Mouse (Mus musculus) neural tube, embryonic 14.5 days (tissue): Measurements from ENCODE around the gene Trim66. TPM values are rescaled to one million over a fixed set of nuclear protein-coding genes. Genes with fewer than 3 reads are reported as not detected.

Experiments
- ATAC-seq: fragments of 200-750 bp; cut with Nextera tagmentation; 2 replicates; pipeline ENCODE4 v1.8.0; 2017; ENCODE audit warnings: low read depth, mild to moderate bottlenecking, moderate TSS enrichment, moderate library complexity
- H3K27ac ChIP-seq: fragments of 300-500 bp; sonication (generic); 2 replicates; pipeline ENCODE4 v1.5.1; 2014; ENCODE audit warnings: low read depth, mild to moderate bottlenecking, control low read depth, low read length, moderate library complexity, mixed read lengths
- H3K27me3 ChIP-seq: fragments of 300-500 bp; sonication (generic); 2 replicates; pipeline ENCODE4 v1.6.1; 2014; ENCODE audit warnings: low read length; ENCODE audit not compliant: control insufficient read depth, insufficient read depth
- H3K36me3 ChIP-seq: fragments of 300-500 bp; sonication (generic); 2 replicates; pipeline ENCODE4 v1.6.1; 2014; ENCODE audit warnings: low read length, mixed read lengths; ENCODE audit not compliant: control insufficient read depth, insufficient read depth
- H3K4me1 ChIP-seq: fragments of 300-500 bp; sonication (generic); 2 replicates; pipeline ENCODE4 v1.6.1; 2014; ENCODE audit warnings: low read length; ENCODE audit not compliant: control insufficient read depth, insufficient read depth
- H3K4me2 ChIP-seq: fragments of 300-500 bp; sonication (generic); 2 replicates; pipeline ENCODE4 v1.6.1; 2014; ENCODE audit warnings: mild to moderate bottlenecking, low read depth, low read length, control low read depth
- H3K4me3 ChIP-seq: fragments of 300-500 bp; sonication (generic); 2 replicates; pipeline ENCODE4 v1.5.1; 2014; ENCODE audit warnings: low read depth, low read length, control low read depth, mixed read lengths
- H3K9ac ChIP-seq: fragments of 300-500 bp; sonication (generic); replicated peaks from 2 replicates; pipeline ENCODE4 v1.6.1; 2014; ENCODE audit warnings: low read depth, mild to moderate bottlenecking, control low read depth, low read length, mixed read lengths
- H3K9me3 ChIP-seq: fragments of 300-500 bp; sonication (generic); 2 replicates; pipeline ENCODE4 v1.6.1; 2016; ENCODE audit warnings: low read length; ENCODE audit not compliant: control insufficient read depth
- WGBS: fragments of 180-500 bp; shearing (Covaris S2); extraction: QIAGEN DNeasy Blood & Tissue Kit; methylation state at CpG from one replicate; pipeline ENCODE4 v1.1.7; 2014; 5-methylcytosine and 5-hydroxymethylcytosine counted together
- polyA plus RNA-seq: library from polyadenylated mRNA; unstranded; fragments of >200 nt; fragmentation: Nextera tagmentation; extraction: Ambion mirVana; gene quantifications from 2 replicates; pipeline ENCODE4 v1.2.1, GENCODE M21; 2014

The Trim66 gene
- polyA plus RNA-seq, 1 experiment from 2014 or later, result 0.60 TPM

DNA sequence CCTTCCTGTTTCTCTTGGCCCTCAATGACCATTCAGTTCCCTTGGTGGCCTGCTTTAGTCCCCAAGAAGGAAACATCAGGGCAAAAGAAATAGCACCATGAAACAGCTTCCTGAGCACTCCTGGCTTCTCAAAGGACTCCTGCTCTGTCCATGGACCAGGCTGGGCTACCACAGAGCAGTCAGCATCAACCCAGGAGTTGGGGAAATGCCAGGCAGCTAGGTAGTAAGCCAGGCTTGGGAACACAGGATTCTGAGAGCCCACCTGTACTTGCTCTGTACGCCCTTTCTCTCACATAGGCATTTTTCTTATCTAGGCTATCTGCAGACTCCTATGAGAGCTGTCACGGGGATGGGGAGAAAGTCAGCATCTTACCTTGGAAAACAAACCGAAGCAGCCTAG lies 27.0 kb upstream of the Trim66 start:
- Histone ChIP-seq H3K4me2 (no peak overlapping the region), H3K9ac (no peak overlapping the region), H3K27me3 (no peaks in the 10 kb centered on the region), H3K4me3 (no peak overlapping the region), H3K4me1 (no peaks in the 10 kb centered on the region), H3K9me3 (no peaks in the 10 kb centered on the region), H3K36me3 (0 out of 2 replicates have a peak, but pooled peaks cover 4% of the 10 kb centered on the region), H3K27ac (no peak overlapping the region)
- ATAC-seq, result no peak
- WGBS, result 93% methylated on average over 3 of the region's 3 CpGs

DNA sequence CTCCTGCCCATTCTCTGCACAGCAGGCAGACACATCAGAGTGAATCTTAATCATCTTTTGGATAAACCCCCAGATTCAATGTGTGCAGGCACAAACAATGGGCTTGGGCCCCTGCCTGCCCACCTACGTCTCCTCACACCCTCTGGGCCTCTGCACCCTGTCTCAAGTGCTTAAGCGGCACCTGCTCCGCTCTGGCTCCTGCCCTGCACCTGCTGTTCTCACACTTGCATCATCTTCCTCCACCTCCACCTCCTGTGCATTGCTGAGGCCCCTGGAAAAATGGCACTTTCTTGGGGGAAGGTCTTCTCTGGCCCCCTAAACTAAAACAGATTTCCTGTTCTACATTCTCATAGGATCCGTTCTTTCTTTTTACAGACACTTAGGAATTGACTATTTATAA lies 26.0 kb upstream of the Trim66 start:
- Histone ChIP-seq H3K4me3 (no peak overlapping the region), H3K9ac (no peak overlapping the region), H3K27me3 (no peaks in the 10 kb centered on the region), H3K27ac (no peak overlapping the region), H3K4me1 (no peaks in the 10 kb centered on the region), H3K9me3 (no peaks in the 10 kb centered on the region), H3K36me3 (0 out of 2 replicates have a peak, but pooled peaks cover 4% of the 10 kb centered on the region), H3K4me2 (no peak overlapping the region)
- no peak for ATAC-seq
- 93% methylated on average over 4 of the region's 4 CpGs for WGBS

DNA sequence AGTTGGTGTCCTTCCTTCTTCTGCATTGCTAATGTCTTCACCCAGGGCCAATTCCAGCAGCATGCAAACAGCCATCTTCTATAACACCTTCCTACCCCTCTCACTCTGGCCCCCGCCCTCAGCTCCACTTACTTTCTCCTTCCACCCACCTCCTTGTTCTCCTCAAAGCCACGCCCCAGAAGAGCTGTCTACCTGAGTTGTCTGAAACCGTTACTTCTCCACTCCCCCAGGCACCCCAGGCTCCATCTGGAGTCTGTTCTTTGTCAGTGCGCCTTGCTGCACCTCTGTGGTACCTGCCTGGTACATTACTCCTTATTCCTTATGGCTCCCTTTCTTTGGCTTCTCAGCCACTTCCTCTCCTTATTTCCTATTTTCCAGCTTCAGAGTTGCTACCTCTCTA lies 25.2 kb upstream of the Trim66 start:
- no peaks in the 10 kb centered on the region for H3K27me3 ChIP-seq
- H3K4me2 ChIP-seq, result no peak overlapping the region
- H3K4me1 ChIP-seq, result no peaks in the 10 kb centered on the region
- no peak for ATAC-seq
- H3K9me3 ChIP-seq, result no peaks in the 10 kb centered on the region
- H3K9ac ChIP-seq, result no peak overlapping the region
- H3K4me3 ChIP-seq, result no peak overlapping the region
- H3K36me3 ChIP-seq, result 0 out of 2 replicates have a peak, but pooled peaks cover 4% of the 10 kb centered on the region
- 93% methylated on average over 4 of the region's 4 CpGs for WGBS
- no peak overlapping the region for H3K27ac ChIP-seq

- WGBS, result 93% methylated on average over 3 of the region's 3 CpGs
These were observed 24.8 kb upstream of the Trim66 start for GRCm38 (mm10) chr7:109532691-109533090.

DNA sequence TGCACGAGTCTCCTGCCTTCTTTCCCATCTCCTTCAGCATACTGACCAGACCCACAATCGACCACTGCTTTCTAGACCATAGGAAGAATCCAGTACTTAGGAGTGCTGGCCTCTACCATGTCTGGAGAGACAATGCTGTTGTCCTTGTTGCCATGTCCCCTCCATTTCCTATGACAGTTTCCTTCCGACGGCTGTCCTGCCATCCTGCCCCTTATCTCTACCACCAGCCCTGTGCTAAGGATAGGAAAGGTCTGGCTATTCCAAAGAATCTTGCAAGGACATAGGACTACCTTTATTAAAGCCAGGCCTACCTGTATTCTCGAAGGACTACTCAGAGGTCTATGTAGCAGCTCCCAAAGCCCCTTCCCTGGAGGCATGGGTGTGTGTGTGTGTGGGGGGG lies 23.6 kb upstream of the Trim66 start:
- ATAC-seq, result no peak

More at GRCm38 (mm10) chr7:109532691-109533090, 24.8 kb upstream of the Trim66 start:
- Histone ChIP-seq H3K4me1 (no peaks in the 10 kb centered on the region), H3K36me3 (0 out of 2 replicates have a peak, but pooled peaks cover 4% of the 10 kb centered on the region), H3K9ac (no peak overlapping the region), H3K4me3 (no peak overlapping the region), H3K9me3 (no peaks in the 10 kb centered on the region), H3K27ac (no peak overlapping the region), H3K4me2 (no peak overlapping the region), H3K27me3 (no peaks in the 10 kb centered on the region)
- ATAC-seq, result no peak

GRCm38 (mm10) chr7:109529741-109530140 lies 21.8 kb upstream of the Trim66 start:
- H3K27me3 ChIP-seq, result no peaks in the 10 kb centered on the region
- H3K4me1 ChIP-seq, result no peaks in the 10 kb centered on the region
- no peak overlapping the region for H3K4me3 ChIP-seq
- ATAC-seq, result no peak
- no peak overlapping the region for H3K4me2 ChIP-seq
- 82% methylated on average over 2 of the region's 2 CpGs for WGBS
- H3K9me3 ChIP-seq, result no peaks in the 10 kb centered on the region
- H3K9ac ChIP-seq, result no peak overlapping the region
- peaks cover 12% of the 10 kb centered on the region for H3K36me3 ChIP-seq
- H3K27ac ChIP-seq, result no peak overlapping the region

More for the DNA sequence above, 23.6 kb upstream of the Trim66 start:
- H3K9me3 ChIP-seq, result no peaks in the 10 kb centered on the region
- 0 out of 2 replicates have a peak, but pooled peaks cover 5% of the 10 kb centered on the region for H3K36me3 ChIP-seq
- no peaks in the 10 kb centered on the region for H3K27me3 ChIP-seq
- H3K4me1 ChIP-seq, result no peaks in the 10 kb centered on the region
- no peak overlapping the region for H3K4me3 ChIP-seq
- no peak overlapping the region for H3K9ac ChIP-seq
- WGBS, result 85% methylated on average over 5 of the region's 5 CpGs
- H3K4me2 ChIP-seq, result no peak overlapping the region
- no peak overlapping the region for H3K27ac ChIP-seq

DNA sequence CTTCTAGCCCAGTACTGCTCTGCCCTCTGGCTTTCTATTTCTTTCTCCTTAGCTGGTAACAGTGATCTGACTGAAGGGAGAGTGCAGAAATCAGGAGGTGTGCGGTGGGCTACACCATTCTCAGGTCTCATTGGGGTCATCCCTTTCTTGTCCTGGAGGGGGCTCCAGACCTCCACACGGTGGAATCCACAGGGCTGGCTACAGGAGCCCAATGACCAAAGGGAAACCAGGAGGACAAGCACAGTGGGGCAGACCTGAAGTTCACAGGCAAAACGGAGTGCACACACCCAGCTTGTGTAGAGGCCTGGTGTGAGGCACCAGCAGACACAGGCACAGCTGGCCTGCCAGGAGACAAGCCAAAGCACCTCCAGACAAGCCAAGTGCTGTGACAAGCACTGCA lies 20.4 kb upstream of the Trim66 start:
- 25% methylated on average over 3 of the region's 3 CpGs for WGBS
- Histone ChIP-seq H3K27ac (no peak overlapping the region), H3K4me1 (no peaks in the 10 kb centered on the region), H3K9me3 (no peaks in the 10 kb centered on the region), H3K36me3 (peaks cover 18% of the 10 kb centered on the region), H3K4me3 (no peak overlapping the region), H3K9ac (no peak overlapping the region), H3K27me3 (no peaks in the 10 kb centered on the region), H3K4me2 (no peak overlapping the region)
- ATAC-seq, result peak; percentile 65; the same call in 1 of the 2 replicates

DNA sequence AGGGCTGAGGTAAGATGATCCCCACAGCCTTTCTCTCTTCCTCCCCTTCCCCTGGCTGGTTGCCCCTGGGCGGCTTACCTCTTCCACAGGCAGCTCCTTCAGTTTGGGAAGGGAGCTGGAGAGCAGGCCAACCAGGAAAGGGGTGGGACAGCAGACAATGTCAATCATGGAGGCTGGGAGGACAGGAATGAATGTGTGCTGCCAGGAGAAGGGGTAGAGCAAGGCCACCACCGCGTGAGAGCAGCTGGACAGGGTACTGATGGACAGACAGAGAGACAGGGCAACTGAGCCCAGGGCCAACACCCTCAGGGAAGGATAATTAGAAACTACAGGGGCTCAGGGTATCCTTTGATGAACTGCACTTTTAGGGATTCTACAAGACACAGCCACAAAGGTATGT lies 19.6 kb upstream of the Trim66 start:
- ATAC-seq, result no peak
- 86% methylated on average over 3 of the region's 3 CpGs for WGBS
- H3K9ac ChIP-seq, result no peak overlapping the region

DNA sequence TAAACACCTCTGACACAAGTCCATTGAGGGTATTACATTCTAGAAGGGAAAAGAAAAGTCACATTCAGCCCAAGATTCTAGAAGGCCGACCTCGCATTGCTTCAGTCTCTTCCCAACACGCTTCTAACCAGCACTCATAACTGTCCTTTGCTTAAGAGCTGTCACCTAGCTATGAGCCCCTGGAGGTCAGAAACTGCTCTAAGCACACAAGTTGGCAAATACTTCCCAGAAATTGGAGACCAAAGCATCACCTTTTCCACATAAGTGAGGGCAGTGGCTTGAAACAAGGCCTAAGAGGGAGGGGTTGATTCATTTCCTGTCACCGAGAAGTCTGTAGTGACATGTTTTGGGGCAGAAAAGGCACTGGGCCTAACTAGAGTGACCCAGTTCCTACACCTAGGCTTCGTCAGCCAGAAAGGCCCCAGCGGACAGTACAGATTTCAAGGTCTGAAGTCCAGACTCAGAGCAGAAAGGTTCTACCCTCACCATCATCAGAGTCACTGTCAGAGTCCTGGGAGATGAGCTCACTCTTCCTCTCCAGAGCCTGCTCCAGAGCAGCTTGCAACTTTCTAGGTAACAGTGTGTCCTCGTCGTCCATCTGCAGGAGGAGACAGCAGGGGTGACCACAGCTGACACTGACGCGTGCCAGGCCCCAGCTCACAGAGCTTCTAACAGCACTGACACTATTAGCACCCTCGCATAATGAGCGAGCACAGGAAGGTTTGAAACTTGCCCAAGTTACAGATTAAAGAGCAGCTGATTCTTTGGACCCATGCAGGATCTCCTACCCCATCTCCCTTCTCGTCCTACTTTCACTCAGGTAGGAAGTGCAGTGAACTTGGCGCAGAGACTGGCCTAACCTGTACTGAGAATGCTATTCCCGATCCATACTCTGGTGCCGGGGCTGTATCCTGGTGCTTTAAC lies 18.1 kb upstream of the Trim66 start:
- Histone ChIP-seq H3K9me3 (no peaks in the 10 kb centered on the region), H3K27me3 (no peaks in the 10 kb centered on the region), H3K9ac (no peak overlapping the region), H3K4me2 (no peak overlapping the region), H3K4me3 (no peak overlapping the region), H3K4me1 (no peaks in the 10 kb centered on the region), H3K36me3 (peaks cover 36% of the 10 kb centered on the region), H3K27ac (no peak overlapping the region)
- ATAC-seq, result no peak
- WGBS, result 79% methylated on average over 16 of the region's 16 CpGs

More for the DNA sequence above, 19.6 kb upstream of the Trim66 start:
- no peaks in the 10 kb centered on the region for H3K27me3 ChIP-seq
- H3K4me2 ChIP-seq, result no peak overlapping the region
- no peak overlapping the region for H3K4me3 ChIP-seq
- H3K36me3 ChIP-seq, result peaks cover 25% of the 10 kb centered on the region
- no peaks in the 10 kb centered on the region for H3K4me1 ChIP-seq
- no peak overlapping the region for H3K27ac ChIP-seq
- no peaks in the 10 kb centered on the region for H3K9me3 ChIP-seq
